Mouse (Mus musculus): ENCODE results near the gene Sgms1. TPM values are rescaled to one million over a fixed set of nuclear protein-coding genes. Genes with fewer than 3 reads are reported as not detected.

Gene Sgms1
- total and polyA plus RNA-seq, 2 experiments from 2014 or later: 21.3 to 28.4 TPM

DNA sequence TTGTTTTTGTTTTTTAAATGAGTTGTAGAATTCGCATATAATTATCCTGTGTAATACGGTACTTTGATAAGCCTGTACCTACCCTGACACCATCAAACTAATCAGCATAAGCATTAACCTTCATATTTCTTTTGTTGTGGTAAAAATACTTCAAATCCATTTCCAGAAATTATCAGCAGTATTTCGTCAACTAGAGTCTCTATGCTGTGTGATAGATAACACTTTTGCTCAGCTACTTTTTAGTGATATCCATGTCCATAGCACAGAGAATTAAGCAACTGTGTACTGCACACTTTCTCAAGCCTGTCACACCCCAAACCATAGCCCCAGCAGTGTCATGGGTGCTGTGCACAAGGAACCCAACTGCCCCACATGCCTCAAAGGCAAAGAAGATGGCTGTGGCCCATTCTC lies 152.3 kb downstream of the Sgms1 start:
- no peak overlapping the region for H3K4me2 ChIP-seq (ENCODE audit: low read depth, low read length, poor library complexity, severe bottlenecking)
- no peak for ATAC-seq (ENCODE audit: low FRiP score)
- H3K27me3 ChIP-seq (ENCODE audit: insufficient read depth, low read length): no peaks in the 10 kb centered on the region
- no peak overlapping the region for H3K9ac ChIP-seq (replicated peaks; ENCODE audit: low read length, poor library complexity, severe bottlenecking)
- H3K9me3 ChIP-seq (ENCODE audit: low read length): no peaks in the 10 kb centered on the region
- no peak overlapping the region for H3K4me3 ChIP-seq (ENCODE audit: low read depth, low read length)
- H3K36me3 ChIP-seq (ENCODE audit: insufficient read depth, low read length): no peaks in the 10 kb centered on the region
- no peaks in the 10 kb centered on the region; the same call in 1 of the 2 replicates for H3K4me1 ChIP-seq (ENCODE audit: insufficient read depth, low read length)
- TF ChIP-seq CTCF (IDR thresholded peaks at IDR 0.05): no peak
- DNase-seq (ENCODE audit: low spot score): no peak
- H3K27ac ChIP-seq (ENCODE audit: low read depth, low read length): no peak overlapping the region
- 80% methylated on average over 3 of the region's 3 CpGs for WGBS

DNA sequence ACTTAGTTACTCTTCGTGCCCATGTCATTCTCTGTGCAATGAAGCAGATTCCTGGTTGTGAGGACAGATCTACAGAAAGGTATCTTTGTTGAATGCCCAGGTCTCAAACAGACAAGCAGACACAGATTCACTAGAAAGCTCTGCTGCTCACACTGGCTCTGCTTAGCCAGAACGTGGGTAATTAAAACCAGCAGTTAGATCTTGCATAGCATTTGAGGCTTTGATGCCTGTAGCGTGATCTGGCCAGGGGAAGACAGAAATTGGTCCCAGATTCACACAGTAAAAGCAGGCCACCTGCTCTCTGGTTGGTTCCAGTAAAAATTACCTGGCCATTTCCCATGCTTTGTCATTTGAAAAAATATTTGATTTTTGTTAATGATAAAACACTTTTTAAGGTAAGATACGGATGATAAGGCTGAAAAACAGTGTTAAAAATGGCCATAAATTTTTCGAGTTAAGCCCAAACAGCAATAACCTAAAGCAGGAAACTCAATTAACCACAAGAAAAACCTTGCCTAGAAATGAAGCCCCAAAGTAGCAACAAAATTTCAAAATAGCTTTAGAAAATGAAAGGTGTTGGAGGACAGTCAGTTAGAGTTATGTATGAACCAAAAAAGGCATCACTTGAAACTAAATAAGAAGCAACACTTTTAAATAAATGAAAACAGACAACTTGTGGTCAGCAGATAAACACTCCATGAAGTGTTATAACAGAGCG lies 154.6 kb downstream of the Sgms1 start:
- H3K4me1 ChIP-seq (ENCODE audit: insufficient read depth, low read length): no peaks in the 10 kb centered on the region; the same call in 1 of the 2 replicates
- no peaks in the 10 kb centered on the region for H3K27me3 ChIP-seq (ENCODE audit: insufficient read depth, low read length)
- no peak for DNase-seq (ENCODE audit: low spot score)
- no peak for TF ChIP-seq CTCF (IDR thresholded peaks at IDR 0.05)
- 84% methylated on average over 6 of the region's 6 CpGs for WGBS
- no peaks in the 10 kb centered on the region for H3K36me3 ChIP-seq (ENCODE audit: insufficient read depth, low read length)
- H3K9ac ChIP-seq (replicated peaks; ENCODE audit: low read length, poor library complexity, severe bottlenecking): no peak overlapping the region
- H3K9me3 ChIP-seq (ENCODE audit: low read length): no peaks in the 10 kb centered on the region
- no peak overlapping the region for H3K4me3 ChIP-seq (ENCODE audit: low read depth, low read length)
- ATAC-seq (ENCODE audit: low FRiP score): no peak
- no peak overlapping the region for H3K27ac ChIP-seq (ENCODE audit: low read depth, low read length)
- no peak overlapping the region for H3K4me2 ChIP-seq (ENCODE audit: low read depth, low read length, poor library complexity, severe bottlenecking)

DNA sequence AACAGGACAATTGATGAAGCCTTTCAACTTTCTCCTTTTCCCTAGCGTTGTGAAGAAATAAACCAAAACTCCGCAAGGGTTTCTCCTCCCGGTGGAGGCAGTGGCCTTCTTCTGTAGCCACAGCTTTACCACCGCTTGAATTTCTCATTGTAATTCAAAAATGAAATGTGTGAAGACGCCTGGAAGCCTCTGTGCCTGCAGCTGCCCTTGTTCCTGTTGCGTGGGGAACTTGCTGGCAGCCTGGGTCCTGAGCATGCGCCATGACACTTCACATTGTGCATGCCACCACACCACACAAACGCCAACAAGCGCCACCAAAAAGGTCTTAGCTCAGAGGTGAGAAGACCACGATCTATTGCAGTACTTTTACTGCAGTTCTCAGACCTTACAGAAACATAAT lies 158.2 kb downstream of the Sgms1 start:
- no peak overlapping the region for H3K4me3 ChIP-seq (ENCODE audit: low read depth, low read length)
- no peaks in the 10 kb centered on the region for H3K4me1 ChIP-seq (ENCODE audit: insufficient read depth, low read length)
- H3K36me3 ChIP-seq (ENCODE audit: insufficient read depth, low read length): no peaks in the 10 kb centered on the region
- H3K4me2 ChIP-seq (ENCODE audit: low read depth, low read length, poor library complexity, severe bottlenecking): no peak overlapping the region
- no peak overlapping the region for H3K27ac ChIP-seq (ENCODE audit: low read depth, low read length)
- no peak for TF ChIP-seq CTCF (IDR thresholded peaks at IDR 0.05)
- H3K9ac ChIP-seq (replicated peaks; ENCODE audit: low read length, poor library complexity, severe bottlenecking): no peak overlapping the region
- no peaks in the 10 kb centered on the region for H3K9me3 ChIP-seq (ENCODE audit: low read length)
- ATAC-seq (ENCODE audit: low FRiP score) (no peak), DNase-seq (ENCODE audit: low spot score) (no peak)
- H3K27me3 ChIP-seq (ENCODE audit: insufficient read depth, low read length): no peaks in the 10 kb centered on the region
- WGBS: 75% methylated on average over 10 of the region's 10 CpGs

DNA sequence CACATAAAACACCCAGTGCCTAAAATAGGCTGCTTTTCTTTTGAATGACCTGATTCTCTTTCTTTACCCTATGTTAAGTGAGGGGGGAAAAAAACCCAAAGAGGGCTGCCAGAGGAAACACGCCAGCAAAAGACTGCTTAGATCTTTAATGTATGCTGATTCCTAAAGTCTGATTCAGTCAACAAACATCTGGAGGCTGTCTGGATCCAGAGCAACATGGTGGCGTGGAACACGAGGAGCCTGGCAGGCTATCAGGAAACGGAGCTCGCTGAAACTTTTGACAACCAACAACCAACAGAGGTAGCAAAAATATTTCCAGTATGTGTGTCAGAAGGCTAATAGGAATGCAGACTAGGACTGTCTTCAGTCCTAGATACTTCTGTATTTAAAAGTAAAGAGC lies 158.7 kb downstream of the Sgms1 start:
- no peak for TF ChIP-seq CTCF (IDR thresholded peaks at IDR 0.05)

DNA sequence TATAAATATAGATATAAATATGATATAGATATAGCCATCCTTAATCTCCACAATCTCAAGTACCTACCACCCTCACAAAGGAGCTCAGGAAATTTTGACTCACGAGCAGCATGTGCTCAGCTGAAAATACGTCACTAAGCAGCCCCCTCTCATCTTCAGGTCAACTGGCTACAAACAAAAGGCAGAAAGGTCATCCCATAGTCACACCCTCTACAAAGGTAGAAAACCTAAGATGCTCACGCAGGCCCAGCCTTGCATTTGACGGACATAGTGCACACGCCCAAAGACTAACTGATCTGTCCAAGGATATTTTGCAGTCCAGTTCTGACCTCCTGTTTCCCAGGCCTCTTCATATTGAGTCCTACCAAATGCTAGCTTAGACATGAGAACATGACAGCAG lies 159.2 kb downstream of the Sgms1 start:
- Histone ChIP-seq H3K27me3 (ENCODE audit: insufficient read depth, low read length) (no peaks in the 10 kb centered on the region), H3K4me2 (ENCODE audit: low read depth, low read length, poor library complexity, severe bottlenecking) (no peak overlapping the region), H3K9ac (replicated peaks; ENCODE audit: low read length, poor library complexity, severe bottlenecking) (no peak overlapping the region), H3K36me3 (ENCODE audit: insufficient read depth, low read length) (no peaks in the 10 kb centered on the region), H3K27ac (ENCODE audit: low read depth, low read length) (no peak overlapping the region), H3K4me1 (ENCODE audit: insufficient read depth, low read length) (no peaks in the 10 kb centered on the region), H3K4me3 (ENCODE audit: low read depth, low read length) (no peak overlapping the region), H3K9me3 (ENCODE audit: low read length) (no peaks in the 10 kb centered on the region)
- TF ChIP-seq CTCF (IDR thresholded peaks at IDR 0.05): no peak
- WGBS: 89% methylated on average over 5 of the region's 5 CpGs
- ATAC-seq (ENCODE audit: low FRiP score): no peak
- no peak for DNase-seq (ENCODE audit: low spot score)

More for the DNA sequence above, 158.7 kb downstream of the Sgms1 start:
- H3K9me3 ChIP-seq (ENCODE audit: low read length): no peaks in the 10 kb centered on the region
- ATAC-seq (ENCODE audit: low FRiP score) (no peak), DNase-seq (ENCODE audit: low spot score) (no peak)
- no peak overlapping the region for H3K4me3 ChIP-seq (ENCODE audit: low read depth, low read length)
- WGBS: 64% methylated on average over 5 of the region's 5 CpGs
- no peak overlapping the region for H3K9ac ChIP-seq (replicated peaks; ENCODE audit: low read length, poor library complexity, severe bottlenecking)
- H3K4me1 ChIP-seq (ENCODE audit: insufficient read depth, low read length): no peaks in the 10 kb centered on the region
- no peaks in the 10 kb centered on the region for H3K27me3 ChIP-seq (ENCODE audit: insufficient read depth, low read length)
- H3K27ac ChIP-seq (ENCODE audit: low read depth, low read length): no peak overlapping the region
- no peaks in the 10 kb centered on the region for H3K36me3 ChIP-seq (ENCODE audit: insufficient read depth, low read length)
- H3K4me2 ChIP-seq (ENCODE audit: low read depth, low read length, poor library complexity, severe bottlenecking): no peak overlapping the region

DNA sequence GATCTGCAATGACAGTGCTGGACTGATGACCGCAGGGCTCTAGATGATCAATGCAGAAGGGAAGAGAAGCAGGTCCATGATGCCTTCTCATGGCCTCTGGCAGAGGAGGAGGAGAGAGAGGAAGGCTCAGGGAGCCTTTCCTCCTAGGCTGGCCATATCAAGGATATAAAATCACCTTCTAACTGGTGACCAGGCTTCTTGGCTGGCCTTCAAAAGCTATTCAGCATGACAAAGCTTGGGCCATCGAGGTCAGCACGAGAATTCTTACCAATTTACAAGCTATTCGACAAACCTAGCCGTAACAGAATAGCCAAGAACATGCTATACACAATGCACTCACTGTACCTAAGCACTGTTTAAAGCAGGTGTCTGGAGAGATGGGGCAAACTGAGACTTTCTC lies 159.7 kb downstream of the Sgms1 start:
- no peak overlapping the region for H3K9ac ChIP-seq (replicated peaks; ENCODE audit: low read length, poor library complexity, severe bottlenecking)
- H3K4me2 ChIP-seq (ENCODE audit: low read depth, low read length, poor library complexity, severe bottlenecking): no peak overlapping the region
- H3K4me1 ChIP-seq (ENCODE audit: insufficient read depth, low read length): no peaks in the 10 kb centered on the region
- ATAC-seq (ENCODE audit: low FRiP score): no peak
- no peaks in the 10 kb centered on the region for H3K9me3 ChIP-seq (ENCODE audit: low read length)
- TF ChIP-seq CTCF (IDR thresholded peaks at IDR 0.05): no peak
- WGBS: 87% methylated on average over 5 of the region's 5 CpGs
- DNase-seq (ENCODE audit: low spot score): no peak
- no peaks in the 10 kb centered on the region for H3K27me3 ChIP-seq (ENCODE audit: insufficient read depth, low read length)
- H3K36me3 ChIP-seq (ENCODE audit: insufficient read depth, low read length): no peaks in the 10 kb centered on the region
- no peak overlapping the region for H3K27ac ChIP-seq (ENCODE audit: low read depth, low read length)
- no peak overlapping the region for H3K4me3 ChIP-seq (ENCODE audit: low read depth, low read length)

Measured in midbrain, postnatal 0 days (tissue).